Mouse (Mus musculus): ENCODE measurements around the gene Abracl. TPM values are rescaled to one million over a fixed set of nuclear protein-coding genes. Genes with fewer than 3 reads are reported as not detected.

The Abracl gene
- total and polyA plus RNA-seq, 3 experiments: 100 to 110 TPM; not detected in 1

GRCm38 (mm10) chr10:18061533-18061932, 38.4 kb upstream of the Abracl start:
- H3K36me3 ChIP-seq (ENCODE audit: control insufficient read depth in 1 of 2, insufficient read depth in 2 of 2, low read length in 2 of 2): peaks cover 0 to 39% of the 10 kb centered on the region in 2 experiments; a peak in 2 of 4 replicates
- DNase-seq (ENCODE audit: low read depth, low spot score): no peak
- no peak overlapping the region for H3K9ac ChIP-seq (ENCODE audit: control insufficient read depth, low read depth, low read length, poor library complexity, severe bottlenecking)
- TF ChIP-seq E2F4 (IDR thresholded peaks at IDR 0.05; ENCODE audit: borderline replicate concordance, low read depth, low read length): no peak
- TF ChIP-seq EP300 (IDR thresholded peaks at IDR 0.05; ENCODE audit: low read depth in 1 of 2, low read length in 2 of 2): no peak
- no peak for TF ChIP-seq ZMIZ1 (IDR thresholded peaks at IDR 0.05; ENCODE audit: low read depth, low read length)
- no peak for TF ChIP-seq TCF12 (IDR thresholded peaks at IDR 0.05; ENCODE audit: low read depth, low read length)
- no peak for TF ChIP-seq ELF1 (IDR thresholded peaks at IDR 0.05; ENCODE audit: low read depth, low read length)
- TF ChIP-seq MAX (IDR thresholded peaks at IDR 0.05; ENCODE audit: low read length): no peak
- no peak for TF ChIP-seq GATA1 (IDR thresholded peaks at IDR 0.05; ENCODE audit: low read depth, low read length)
- no peak for TF ChIP-seq SMC3 (IDR thresholded peaks at IDR 0.05; ENCODE audit: low read depth, low read length)
- no peak for TF ChIP-seq UBTF (IDR thresholded peaks at IDR 0.05; ENCODE audit: borderline replicate concordance, insufficient read depth, low read depth, low read length)
- TF ChIP-seq ZNF384 (IDR thresholded peaks at IDR 0.05; ENCODE audit: low read depth, low read length): no peak
- TF ChIP-seq POLR2A (IDR thresholded peaks at IDR 0.05; ENCODE audit: control insufficient read depth in 1 of 2, insufficient read depth in 1 of 2, low read depth in 1 of 2, low read length in 2 of 2, poor library complexity in 1 of 2): no peak
- no peak for TF ChIP-seq POLR2AphosphoS5 (IDR thresholded peaks at IDR 0.05; ENCODE audit: borderline replicate concordance, low read depth, low read length)
- no peak for TF ChIP-seq NRF1 (IDR thresholded peaks at IDR 0.05; ENCODE audit: insufficient read depth, low read depth, low read length, poor library complexity, severe bottlenecking)
- H3K79me2 ChIP-seq (ENCODE audit: control insufficient read depth, insufficient read depth, low read length, poor library complexity): peaks cover 73% of the 10 kb centered on the region
- no peaks in the 10 kb centered on the region for H3K9me3 ChIP-seq (replicated peaks; ENCODE audit: insufficient read depth, low read length)
- no peak overlapping the region for H3K4me3 ChIP-seq (ENCODE audit: control insufficient read depth in 1 of 2, insufficient read depth in 1 of 2, low read depth in 2 of 2, low read length in 2 of 2)
- H3K4me1 ChIP-seq (ENCODE audit: control insufficient read depth in 1 of 2, insufficient read depth in 2 of 2, low read length in 2 of 2): peaks cover 10 to 32% of the 10 kb centered on the region in 2 experiments
- no peaks in the 10 kb centered on the region for H3K27me3 ChIP-seq (ENCODE audit: control insufficient read depth in 1 of 2, insufficient read depth in 2 of 2, low read length in 2 of 2)
- no peak overlapping the region for H3K27ac ChIP-seq (ENCODE audit: control insufficient read depth, low read depth, low read length)

GRCm38 (mm10) chr10:18060778-18061177, 37.7 kb upstream of the Abracl start:
- Histone ChIP-seq H3K4me1 (ENCODE audit: control insufficient read depth in 1 of 2, insufficient read depth in 2 of 2, low read length in 2 of 2) (peaks cover 10 to 29% of the 10 kb centered on the region in 2 experiments), H3K9me3 (replicated peaks; ENCODE audit: insufficient read depth, low read length) (no peaks in the 10 kb centered on the region), H3K27ac (ENCODE audit: control insufficient read depth, low read depth, low read length) (no peak overlapping the region), H3K36me3 (ENCODE audit: control insufficient read depth in 1 of 2, insufficient read depth in 2 of 2, low read length in 2 of 2) (peaks cover 0 to 36% of the 10 kb centered on the region in 2 experiments; a peak in 2 of 4 replicates), H3K79me2 (ENCODE audit: control insufficient read depth, insufficient read depth, low read length, poor library complexity) (peaks cover 72% of the 10 kb centered on the region), H3K9ac (ENCODE audit: control insufficient read depth, low read depth, low read length, poor library complexity, severe bottlenecking) (no peak overlapping the region), H3K27me3 (ENCODE audit: control insufficient read depth in 1 of 2, insufficient read depth in 2 of 2, low read length in 2 of 2) (no peaks in the 10 kb centered on the region), H3K4me3 (ENCODE audit: control insufficient read depth in 1 of 2, insufficient read depth in 1 of 2, low read depth in 2 of 2, low read length in 2 of 2) (no peak overlapping the region)
- TF ChIP-seq TBP (IDR thresholded peaks at IDR 0.05; ENCODE audit: low read depth, low read length) (no peak), HCFC1 (IDR thresholded peaks at IDR 0.05; ENCODE audit: low read depth, low read length) (no peak), ZNF384 (IDR thresholded peaks at IDR 0.05; ENCODE audit: low read depth, low read length) (peak; percentile 59), SMC3 (IDR thresholded peaks at IDR 0.05; ENCODE audit: low read depth, low read length) (no peak)
- DNase-seq (ENCODE audit: low read depth, low spot score): no peak

All from MEL (cell line).